In genomic region chr11:119239480-119239879, GRCm38 (mm10) we compare ENCODE assay signal across 18 mouse cellular contexts. TPM values are rescaled to one million over a fixed set of nuclear protein-coding genes. Genes with fewer than 3 reads are reported as not detected.
DNase-seq lines count a peak whose midpoint lies in the region; ATAC-seq and TF ChIP-seq lines count a peak whose summit lies in the region.
"Had no signal": no experiment of that assay in that cellular context is flagged by ENCODE, and none has a peak within 500 bp of the region (broad histone marks: within the 10 kb centered on the region; RNA-seq: fewer than 3 reads in every experiment).

No protein-coding gene starts in this region.

- no peaks in the 10 kb centered on the region; the same call in 1 of the 2 replicates for H3K9me3 ChIP-seq in neural tube, embryonic 12.5 days
- H3K9me3 ChIP-seq in neural tube, embryonic 15.5 days (replicated peaks), result no peaks in the 10 kb centered on the region
- no peaks in the 10 kb centered on the region for H3K9me3 ChIP-seq in stomach, postnatal 0 days (ENCODE audit: control insufficient read depth, low read length)
- no peaks in the 10 kb centered on the region; the same call in 1 of the 2 replicates for H3K9me3 ChIP-seq in hindbrain, embryonic 11.5 days (ENCODE audit: control insufficient read depth, low read length)
- H3K9me3 ChIP-seq: embryonic facial prominence, embryonic 12.5 days; forebrain, embryonic 15.5 days; heart, embryonic 10.5 days; hindbrain, embryonic 15.5 days had no signal

- no peak overlapping the region for H3K4me3 ChIP-seq in neural tube, embryonic 12.5 days
- H3K4me3 ChIP-seq in neural tube, embryonic 15.5 days (replicated peaks), result no peak overlapping the region
- no peak overlapping the region for H3K4me3 ChIP-seq in stomach, postnatal 0 days (ENCODE audit: low read depth, low read length)
- no peak overlapping the region for H3K4me3 ChIP-seq in hindbrain, embryonic 11.5 days (ENCODE audit: low read depth, low read length)
- H3K4me3 ChIP-seq: embryonic facial prominence, embryonic 12.5 days; forebrain, embryonic 15.5 days; heart, embryonic 10.5 days; hindbrain, embryonic 10.5 days; hindbrain, embryonic 15.5 days had no signal

- peak overlapping the region; percentile 8; the same call in 1 of the 2 replicates for H3K27ac ChIP-seq in neural tube, embryonic 12.5 days
- no peak overlapping the region for H3K27ac ChIP-seq in neural tube, embryonic 15.5 days (replicated peaks)
- no peak overlapping the region for H3K27ac ChIP-seq in stomach, postnatal 0 days (replicated peaks)
- H3K27ac ChIP-seq in hindbrain, embryonic 11.5 days (ENCODE audit: low read depth, low read length), result no peak overlapping the region
- H3K27ac ChIP-seq: embryonic facial prominence, embryonic 12.5 days; forebrain, embryonic 15.5 days; hindbrain, embryonic 15.5 days had no signal

- no peak for TF ChIP-seq EP300 in stomach, postnatal 0 days (optimal IDR thresholded peaks at IDR 0.05)

- no peak overlapping the region for H3K9ac ChIP-seq in neural tube, embryonic 12.5 days
- H3K9ac ChIP-seq in neural tube, embryonic 15.5 days (replicated peaks), result no peak overlapping the region
- no peak overlapping the region for H3K9ac ChIP-seq in stomach, postnatal 0 days (ENCODE audit: low read length)
- H3K9ac ChIP-seq in hindbrain, embryonic 11.5 days (ENCODE audit: low read depth, low read length), result no peak overlapping the region
- H3K9ac ChIP-seq: embryonic facial prominence, embryonic 12.5 days; forebrain, embryonic 15.5 days; hindbrain, embryonic 15.5 days had no signal

- 78% methylated on average over 12 of the region's 12 CpGs for WGBS in neural tube, embryonic 12.5 days
- 74% methylated on average over 12 of the region's 12 CpGs for WGBS in neural tube, embryonic 15.5 days
- WGBS in stomach, postnatal 0 days, result 64% methylated on average over 12 of the region's 12 CpGs
- 89% methylated on average over 12 of the region's 12 CpGs for WGBS in hindbrain, embryonic 11.5 days

- no peak for ATAC-seq in neural tube, embryonic 12.5 days (ENCODE audit: low FRiP score, low read depth)
- ATAC-seq in neural tube, embryonic 15.5 days (ENCODE audit: low FRiP score), result no peak
- no peak for ATAC-seq in stomach, postnatal 0 days (ENCODE audit: low FRiP score, low TSS enrichment)
- ATAC-seq in hindbrain, embryonic 11.5 days (ENCODE audit: low FRiP score), result no peak
- ATAC-seq: forebrain, embryonic 15.5 days had no signal

- H3K27me3 ChIP-seq in neural tube, embryonic 12.5 days (replicated peaks), result no peaks in the 10 kb centered on the region
- no peaks in the 10 kb centered on the region for H3K27me3 ChIP-seq in neural tube, embryonic 15.5 days (replicated peaks)
- H3K27me3 ChIP-seq in stomach, postnatal 0 days (ENCODE audit: control insufficient read depth, insufficient read depth, low read length), result no peaks in the 10 kb centered on the region
- no peaks in the 10 kb centered on the region for H3K27me3 ChIP-seq in hindbrain, embryonic 11.5 days (ENCODE audit: control insufficient read depth, insufficient read depth, low read length)
- H3K27me3 ChIP-seq: embryonic facial prominence, embryonic 12.5 days; forebrain, embryonic 15.5 days; hindbrain, embryonic 15.5 days had no signal

- peaks cover 45% of the 10 kb centered on the region for H3K36me3 ChIP-seq in neural tube, embryonic 12.5 days
- peaks cover 6% of the 10 kb centered on the region; the same call in 1 of the 2 replicates for H3K36me3 ChIP-seq in neural tube, embryonic 15.5 days
- no peaks in the 10 kb centered on the region for H3K36me3 ChIP-seq in stomach, postnatal 0 days (ENCODE audit: control insufficient read depth, insufficient read depth, low read length)
- 0 out of 2 replicates have a peak, but pooled peaks cover 4% of the 10 kb centered on the region for H3K36me3 ChIP-seq in hindbrain, embryonic 11.5 days (ENCODE audit: control insufficient read depth, insufficient read depth, low read length)

- peaks cover 14% of the 10 kb centered on the region; the same call in 1 of the 2 replicates for H3K4me1 ChIP-seq in neural tube, embryonic 12.5 days
- H3K4me1 ChIP-seq in neural tube, embryonic 15.5 days, result peaks cover 13% of the 10 kb centered on the region
- H3K4me1 ChIP-seq in stomach, postnatal 0 days (replicated peaks; ENCODE audit: control insufficient read depth, insufficient read depth), result no peaks in the 10 kb centered on the region
- H3K4me1 ChIP-seq in hindbrain, embryonic 11.5 days (replicated peaks; ENCODE audit: control insufficient read depth, insufficient read depth, low read length), result 0 out of 2 replicates have a peak, but pooled peaks cover 2% of the 10 kb centered on the region

- DNase-seq in ES-CJ7 (ENCODE audit: low read depth, low spot score) (peak; percentile 86), ZHBTc4 (ENCODE audit: low read depth, low spot score) (peak; percentile 95)
- DNase-seq in stomach, postnatal 0 days (ENCODE audit: low spot score), result peak; percentile 52
- DNase-seq in right cerebral cortex, adult 2 months (ENCODE audit: low spot score in 2 of 2), result no peak
- DNase-seq in hindbrain, embryonic 11.5 days (ENCODE audit: low spot score), result no peak
- DNase-seq: adrenal gland, postnatal 10 days; cerebellum, adult 11 months; cerebellum, adult 8-10 months; gastrocnemius, postnatal 10 days; heart, adult 18-20 months; heart, postnatal 10 days had no signal

- no peak for TF ChIP-seq CTCF in stomach, postnatal 0 days (IDR thresholded peaks at IDR 0.05; ENCODE audit: low read depth)

- H3K4me2 ChIP-seq in neural tube, embryonic 12.5 days (replicated peaks), result no peak overlapping the region
- no peak overlapping the region for H3K4me2 ChIP-seq in neural tube, embryonic 15.5 days
- no peak overlapping the region for H3K4me2 ChIP-seq in stomach, postnatal 0 days (replicated peaks; ENCODE audit: low read depth)
- no peak overlapping the region for H3K4me2 ChIP-seq in hindbrain, embryonic 11.5 days (replicated peaks; ENCODE audit: low read depth, low read length)
- H3K4me2 ChIP-seq: embryonic facial prominence, embryonic 12.5 days; forebrain, embryonic 15.5 days had no signal

RNA-seq across cellular contexts. Expression of gene Ccdc40, which starts 11.1 kb away (rescaled TPM):
- polyA plus RNA-seq in neural tube, embryonic 12.5 days (2016; fragmentation: Nextera tagmentation; extraction: Ambion mirVana), result 11.5 and 18.0 TPM in 2 replicates
- polyA plus RNA-seq in neural tube, embryonic 15.5 days (2015; fragmentation: Nextera tagmentation; extraction: Ambion mirVana), result 12.6 and 13.2 TPM in 2 replicates
- 0.92 and 1.2 TPM in 2 replicates for polyA plus RNA-seq in stomach, postnatal 0 days (2015; fragmentation: Nextera tagmentation; extraction: Ambion mirVana)
- 16.5 and 19.3 TPM in 2 replicates for polyA plus RNA-seq in hindbrain, embryonic 11.5 days (2014; fragmentation: Nextera tagmentation; extraction: Ambion mirVana)

RNA-seq across cellular contexts. Expression of gene Tbc1d16, which starts 11.2 kb away (rescaled TPM):
- polyA plus RNA-seq in neural tube, embryonic 12.5 days (2016; fragmentation: Nextera tagmentation; extraction: Ambion mirVana), result 26.0 and 38.1 TPM in 2 replicates
- polyA plus RNA-seq in neural tube, embryonic 15.5 days (2015; fragmentation: Nextera tagmentation; extraction: Ambion mirVana), result 43.9 and 47.4 TPM in 2 replicates
- 4.8 and 6.3 TPM in 2 replicates for polyA plus RNA-seq in stomach, postnatal 0 days (2015; fragmentation: Nextera tagmentation; extraction: Ambion mirVana)
- polyA plus RNA-seq in hindbrain, embryonic 11.5 days (2014; fragmentation: Nextera tagmentation; extraction: Ambion mirVana), result 16.9 and 20.7 TPM in 2 replicates

RNA-seq across cellular contexts. Expression of gene Gaa, which starts 28.2 kb away (rescaled TPM):
- polyA plus RNA-seq in neural tube, embryonic 12.5 days (2016; fragmentation: Nextera tagmentation; extraction: Ambion mirVana), result 40.9 and 43.0 TPM in 2 replicates
- 102 and 105 TPM in 2 replicates for polyA plus RNA-seq in neural tube, embryonic 15.5 days (2015; fragmentation: Nextera tagmentation; extraction: Ambion mirVana)
- polyA plus RNA-seq in stomach, postnatal 0 days (2015; fragmentation: Nextera tagmentation; extraction: Ambion mirVana), result 30.8 and 35.5 TPM in 2 replicates
- 12.6 and 15.3 TPM in 2 replicates for polyA plus RNA-seq in hindbrain, embryonic 11.5 days (2014; fragmentation: Nextera tagmentation; extraction: Ambion mirVana)

Comparison
In these comparisons a context has a peak if more than half of its experiments do, and no peak if none do; other contexts are left out.
1. DNase-seq: peak in ES-CJ7 (single experiment), ZHBTc4 (single experiment) and stomach, postnatal 0 days (single experiment); none in right cerebral cortex, adult 2 months (0 of 2) and hindbrain, embryonic 11.5 days (single experiment).